ENCODE assay signal across 31 mouse cellular contexts in genomic region chr15:80615290-80615570, GRCm38 (mm10). TPM values are rescaled to one million over a fixed set of nuclear protein-coding genes. Genes with fewer than 3 reads are reported as not detected.
DNase-seq lines count a peak whose midpoint lies in the region; ATAC-seq and TF ChIP-seq lines count a peak whose summit lies in the region.
"Had no signal": no experiment of that assay in that cellular context is flagged by ENCODE, and none has a peak within 500 bp of the region (broad histone marks: within the 10 kb centered on the region; RNA-seq: fewer than 3 reads in every experiment).

No protein-coding gene starts in this region.

- 38% methylated on average over 2 of the region's 2 CpGs for WGBS in heart, embryonic 11.5 days (ENCODE audit: insufficient replicate concordance)
- WGBS in heart, postnatal 0 days: 64% methylated on average over 2 of the region's 2 CpGs
- WGBS in limb, embryonic 12.5 days: 37% methylated on average over 2 of the region's 2 CpGs
- 43% methylated on average over 2 of the region's 2 CpGs for WGBS in limb, embryonic 10.5 days
- 2% methylated on average over 2 of the region's 2 CpGs for WGBS in thymus, adult 2 months

- no peak for TF ChIP-seq EP300 in heart, postnatal 0 days (IDR thresholded peaks at IDR 0.05; ENCODE audit: low read depth)

- DNase-seq in heart, postnatal 4 days: no peak
- no peak for DNase-seq in heart, postnatal 0 days (ENCODE audit: low spot score)
- DNase-seq in heart, postnatal 14 days: no peak
- DNase-seq in limb, embryonic 10.5 days (ENCODE audit: low spot score): no peak
- no peak for DNase-seq in thymus, adult 2 months
- no peak for DNase-seq in thymus, postnatal 10 days (ENCODE audit: low spot score in 2 of 2)
- DNase-seq: adrenal gland, adult 8-10 months; adrenal gland, postnatal 25 days; cerebellum, adult 11-12 months; cerebellum, adult 8-10 months; cerebellum, postnatal 36 days; embryo, embryonic 11 days; gastrocnemius, postnatal 25 days; heart, adult 18-20 months; heart, postnatal 10 days had no signal

- H3K9me3 ChIP-seq in heart, embryonic 11.5 days (replicated peaks; ENCODE audit: control insufficient read depth, low read length): no peaks in the 10 kb centered on the region
- H3K9me3 ChIP-seq in heart, postnatal 0 days (replicated peaks; ENCODE audit: control insufficient read depth, low read length): no peaks in the 10 kb centered on the region
- no peaks in the 10 kb centered on the region for H3K9me3 ChIP-seq in limb, embryonic 12.5 days
- no peaks in the 10 kb centered on the region for H3K9me3 ChIP-seq in limb, embryonic 10.5 days (replicated peaks)
- H3K9me3 ChIP-seq: embryonic facial prominence, embryonic 10.5 days; embryonic facial prominence, embryonic 13.5 days; forebrain, embryonic 12.5 days; forebrain, embryonic 15.5 days; hindbrain, embryonic 12.5 days; hindbrain, embryonic 15.5 days had no signal

- H3K9ac ChIP-seq in heart, embryonic 11.5 days (ENCODE audit: low read depth, low read length): no peak overlapping the region
- no peak overlapping the region for H3K9ac ChIP-seq in heart, postnatal 0 days (replicated peaks; ENCODE audit: low read depth, low read length)
- no peak overlapping the region for H3K9ac ChIP-seq in limb, embryonic 12.5 days (replicated peaks)
- H3K9ac ChIP-seq: embryonic facial prominence, embryonic 13.5 days; forebrain, embryonic 12.5 days; forebrain, embryonic 15.5 days; hindbrain, embryonic 15.5 days had no signal

- no peaks in the 10 kb centered on the region for H3K36me3 ChIP-seq in heart, embryonic 11.5 days (ENCODE audit: control insufficient read depth, insufficient read depth, low read length)
- no peaks in the 10 kb centered on the region for H3K36me3 ChIP-seq in heart, postnatal 0 days (replicated peaks; ENCODE audit: control insufficient read depth, insufficient read depth, low read length)
- H3K36me3 ChIP-seq in limb, embryonic 12.5 days: no peaks in the 10 kb centered on the region
- H3K36me3 ChIP-seq in limb, embryonic 10.5 days: no peaks in the 10 kb centered on the region
- H3K36me3 ChIP-seq in thymus, adult 2 months (ENCODE audit: control insufficient read depth, insufficient read depth, low read length): 0 out of 2 replicates have a peak, but pooled peaks cover under 1% of the 10 kb centered on the region
- H3K36me3 ChIP-seq: embryonic facial prominence, embryonic 10.5 days; embryonic facial prominence, embryonic 13.5 days; forebrain, embryonic 12.5 days; forebrain, embryonic 15.5 days; hindbrain, embryonic 12.5 days; hindbrain, embryonic 15.5 days had no signal

- no peak overlapping the region for H3K27ac ChIP-seq in heart, embryonic 11.5 days (ENCODE audit: low read depth, low read length)
- no peak overlapping the region for H3K27ac ChIP-seq in heart, postnatal 0 days (ENCODE audit: low read depth)
- H3K27ac ChIP-seq in limb, embryonic 12.5 days: no peak overlapping the region
- no peak overlapping the region for H3K27ac ChIP-seq in limb, embryonic 10.5 days
- H3K27ac ChIP-seq in thymus, adult 2 months (ENCODE audit: control insufficient read depth, insufficient read depth, low read length): peak overlapping the region; percentile 98
- H3K27ac ChIP-seq: embryonic facial prominence, embryonic 13.5 days; forebrain, embryonic 12.5 days; forebrain, embryonic 15.5 days had no signal

- intact Hi-C loops in heart, postnatal 14 days (cut with DNase I): no loop called here

- TF ChIP-seq POLR2A in thymus, adult 2 months (IDR thresholded peaks at IDR 0.05; ENCODE audit: control insufficient read depth, extremely low read depth, insufficient read depth, low read length, poor library complexity): no peak

- H3K4me2 ChIP-seq in heart, embryonic 11.5 days: peak overlapping the region; percentile 46; the same call in 1 of the 2 replicates
- peak overlapping the region; percentile 6; the same call in 1 of the 2 replicates for H3K4me2 ChIP-seq in heart, postnatal 0 days (ENCODE audit: low read depth, low read length)
- H3K4me2 ChIP-seq in limb, embryonic 12.5 days: peak overlapping the region; percentile 33; the same call in 1 of the 2 replicates

- no peak for ATAC-seq in heart, embryonic 11.5 days (replicated peaks; ENCODE audit: insufficient number of reproducible peaks, low FRiP score, low TSS enrichment)
- no peak for ATAC-seq in heart, postnatal 0 days (ENCODE audit: insufficient read depth, low read depth)
- ATAC-seq in limb, embryonic 12.5 days (ENCODE audit: insufficient number of reproducible peaks, insufficient read depth, low FRiP score, low TSS enrichment, low read depth): no peak
- ATAC-seq: forebrain, embryonic 15.5 days had no signal

- H3K27me3 ChIP-seq in heart, embryonic 11.5 days (ENCODE audit: control insufficient read depth, insufficient read depth, low read length): peaks cover 13% of the 10 kb centered on the region; the same call in 1 of the 2 replicates
- peaks cover 12% of the 10 kb centered on the region; the same call in 1 of the 2 replicates for H3K27me3 ChIP-seq in heart, postnatal 0 days (ENCODE audit: control insufficient read depth, insufficient read depth, low read length)
- peaks cover 26% of the 10 kb centered on the region for H3K27me3 ChIP-seq in limb, embryonic 12.5 days
- peaks cover 52% of the 10 kb centered on the region for H3K27me3 ChIP-seq in limb, embryonic 10.5 days (ENCODE audit: low read depth, poor library complexity, severe bottlenecking)
- H3K27me3 ChIP-seq in thymus, adult 2 months (ENCODE audit: control insufficient read depth, insufficient read depth, low read length): no peaks in the 10 kb centered on the region

- TF ChIP-seq CTCF in heart, postnatal 0 days (IDR thresholded peaks at IDR 0.05; ENCODE audit: low read depth): no peak
- TF ChIP-seq CTCF in thymus, adult 2 months (IDR thresholded peaks at IDR 0.05; ENCODE audit: borderline replicate concordance, control insufficient read depth, extremely low read depth, insufficient read depth, low read length, poor library complexity): no peak

- H3K4me3 ChIP-seq in heart, embryonic 11.5 days (ENCODE audit: low read depth, low read length): no peak overlapping the region
- H3K4me3 ChIP-seq in heart, postnatal 0 days (ENCODE audit: low read depth, low read length): no peak overlapping the region
- no peak overlapping the region for H3K4me3 ChIP-seq in limb, embryonic 12.5 days (replicated peaks)
- no peak overlapping the region for H3K4me3 ChIP-seq in limb, embryonic 10.5 days
- H3K4me3 ChIP-seq in thymus, adult 2 months (ENCODE audit: control insufficient read depth, insufficient read depth, low read length): no peak overlapping the region
- H3K4me3 ChIP-seq: embryonic facial prominence, embryonic 13.5 days; erythroblast, embryonic 14.5 days; forebrain, embryonic 12.5 days; forebrain, embryonic 15.5 days; hindbrain, embryonic 12.5 days; hindbrain, embryonic 15.5 days had no signal

- peaks cover 9% of the 10 kb centered on the region for H3K4me1 ChIP-seq in heart, embryonic 11.5 days (ENCODE audit: control insufficient read depth, insufficient read depth, low read length)
- H3K4me1 ChIP-seq in heart, postnatal 0 days (ENCODE audit: control insufficient read depth, insufficient read depth): no peaks in the 10 kb centered on the region
- H3K4me1 ChIP-seq in limb, embryonic 12.5 days (replicated peaks): peaks cover 16% of the 10 kb centered on the region
- H3K4me1 ChIP-seq in limb, embryonic 10.5 days: peaks cover 38% of the 10 kb centered on the region
- H3K4me1 ChIP-seq in thymus, adult 2 months (replicated peaks; ENCODE audit: control insufficient read depth, insufficient read depth, low read length): peaks cover 58% of the 10 kb centered on the region

RNA-seq across cellular contexts. Expression of gene Grap2, which starts 42.8 kb away (rescaled TPM):
- 12.8 and 16.0 TPM in 2 replicates for polyA plus RNA-seq in heart, embryonic 11.5 days (2014; fragmentation: Nextera tagmentation; extraction: Ambion mirVana)
- total RNA-seq in heart, postnatal 4 days (2021): 1 to 10 TPM in 1 of 2 experiments, under 1 TPM in 1; 0.62 to 1.2 TPM
- 2.8 TPM in 1 of 2 replicates, not detected in the other for total RNA-seq in heart, postnatal 0 days (2014; rRNA removed; ENCODE audit: low replicate concordance)
- 0.46 and 1.3 TPM in 2 replicates for polyA plus RNA-seq in heart, postnatal 0 days (2015; fragmentation: Nextera tagmentation; extraction: Ambion mirVana)
- total RNA-seq in heart, postnatal 14 days (2021): 1 to 10 TPM; 1.7 to 5.4 TPM
- polyA plus RNA-seq in limb, embryonic 12.5 days (2016; fragmentation: Nextera tagmentation; extraction: Ambion mirVana): 1.8 and 2.9 TPM in 2 replicates
- polyA plus RNA-seq in limb, embryonic 10.5 days (2016; fragmentation: Nextera tagmentation; extraction: Ambion mirVana): 0.45 and 1.3 TPM in 2 replicates
- 139 and 162 TPM in 2 replicates for polyA plus RNA-seq in thymus, adult 2 months (2012; rRNA removed)

RNA-seq across cellular contexts. Expression of gene Enthd1, which starts 50.3 kb away (rescaled TPM):
- polyA plus RNA-seq in heart, embryonic 11.5 days (2014; fragmentation: Nextera tagmentation; extraction: Ambion mirVana): not detected in 2 replicates
- total RNA-seq in heart, postnatal 4 days (2021): not detected
- not detected in 2 replicates for total RNA-seq in heart, postnatal 0 days (2014; rRNA removed; ENCODE audit: low replicate concordance)
- not detected in 2 replicates for polyA plus RNA-seq in heart, postnatal 0 days (2015; fragmentation: Nextera tagmentation; extraction: Ambion mirVana)
- not detected for total RNA-seq in heart, postnatal 14 days (2021)
- polyA plus RNA-seq in limb, embryonic 12.5 days (2016; fragmentation: Nextera tagmentation; extraction: Ambion mirVana): not detected in 2 replicates
- not detected in 2 replicates for polyA plus RNA-seq in limb, embryonic 10.5 days (2016; fragmentation: Nextera tagmentation; extraction: Ambion mirVana)
- 0.09 TPM in 2 replicates for polyA plus RNA-seq in thymus, adult 2 months (2012; rRNA removed)
- total RNA-seq: adrenal gland, adult 8-10 months; adrenal gland, postnatal 25 days; gastrocnemius, adult 8-10 months; gastrocnemius, postnatal 25 days; heart, adult 18-20 months; heart, postnatal 10 days; hematopoietic stem cell, adult 5-6 weeks; MEL had no signal
- polyA plus RNA-seq: brain, embryonic 14.5 days; cortical plate, adult 2 months; embryonic facial prominence, embryonic 10.5 days; embryonic facial prominence, embryonic 13.5 days; erythroblast, embryonic 14.5 days; forebrain, embryonic 12.5 days; forebrain, embryonic 15.5 days; heart, embryonic 14.5 days; hindbrain, embryonic 12.5 days; hindbrain, embryonic 15.5 days; intestine, embryonic 14.5 days had no signal

RNA-seq across cellular contexts. Expression of gene Fam83f, which starts 56.4 kb away (rescaled TPM):
- polyA plus RNA-seq in heart, embryonic 11.5 days (2014; fragmentation: Nextera tagmentation; extraction: Ambion mirVana): 0.19 TPM in 1 of 2 replicates, not detected in the other
- total RNA-seq in heart, postnatal 4 days (2021): under 1 TPM; 0.17 to 0.23 TPM
- total RNA-seq in heart, postnatal 0 days (2014; rRNA removed; ENCODE audit: low replicate concordance): 0.27 and 0.95 TPM in 2 replicates
- polyA plus RNA-seq in heart, postnatal 0 days (2015; fragmentation: Nextera tagmentation; extraction: Ambion mirVana): 0.12 and 0.14 TPM in 2 replicates
- under 1 TPM; 0.12 TPM for total RNA-seq in heart, postnatal 14 days (2021)
- 1.3 and 1.4 TPM in 2 replicates for polyA plus RNA-seq in limb, embryonic 12.5 days (2016; fragmentation: Nextera tagmentation; extraction: Ambion mirVana)
- polyA plus RNA-seq in limb, embryonic 10.5 days (2016; fragmentation: Nextera tagmentation; extraction: Ambion mirVana): 0.98 and 1.2 TPM in 2 replicates
- polyA plus RNA-seq in thymus, adult 2 months (2012; rRNA removed): 3.5 and 5.4 TPM in 2 replicates
- total RNA-seq: MEL had no signal
- polyA plus RNA-seq: erythroblast, embryonic 14.5 days had no signal
